Mouse (Mus musculus): ENCODE results near the gene Col8a2. TPM values are rescaled to one million over a fixed set of nuclear protein-coding genes. Genes with fewer than 3 reads are reported as not detected.

The Col8a2 gene
- polyA plus RNA-seq, 1 experiment, result 40.4 TPM

DNA sequence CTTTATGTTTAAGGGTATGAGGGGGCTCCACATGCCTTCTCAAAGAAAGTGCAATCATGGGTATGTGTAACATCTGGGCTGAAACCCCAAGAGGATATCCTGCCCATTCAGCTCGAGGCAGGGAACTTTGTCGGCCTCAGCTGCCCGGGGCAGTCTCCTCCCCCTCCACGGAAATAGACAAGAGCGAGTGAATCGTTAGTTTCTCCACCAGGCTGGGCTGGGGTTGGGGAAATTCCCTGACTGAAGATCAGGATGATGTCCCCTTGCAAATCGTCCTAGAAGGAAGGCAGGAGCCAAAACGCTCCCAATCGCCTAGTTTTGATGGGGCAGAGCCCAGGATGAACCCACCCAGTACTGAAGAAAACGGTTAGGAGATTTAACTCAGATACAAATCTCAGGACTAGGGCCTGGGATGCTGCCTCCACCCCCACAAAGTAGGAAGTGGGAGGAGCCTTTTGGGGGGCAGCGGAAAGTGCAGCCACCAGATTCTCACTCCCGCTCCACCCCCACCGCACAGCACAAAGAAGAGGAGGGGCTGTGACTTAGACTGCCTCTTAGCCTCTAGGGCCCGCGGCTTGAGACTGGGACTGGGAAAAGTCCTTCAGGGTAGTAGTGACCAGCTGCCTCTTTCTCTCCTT lies 27.0 kb upstream of the Col8a2 start:
- Histone ChIP-seq H3K4me1 (ENCODE audit: control insufficient read depth, insufficient read depth, low read length) (peaks cover 14% of the 10 kb centered on the region), H3K4me3 (ENCODE audit: insufficient read depth, low read length) (peak overlapping the region; percentile 13; the same call in 1 of the 2 replicates), H3K27ac (ENCODE audit: insufficient read depth, low read length) (peak overlapping the region; percentile 99)
- TF ChIP-seq POLR2A (IDR thresholded peaks at IDR 0.05; ENCODE audit: low read depth, low read length), result peak; percentile 75
- TF ChIP-seq CTCF (IDR thresholded peaks at IDR 0.05; ENCODE audit: borderline replicate concordance, insufficient read depth, low read length), result no peak

DNA sequence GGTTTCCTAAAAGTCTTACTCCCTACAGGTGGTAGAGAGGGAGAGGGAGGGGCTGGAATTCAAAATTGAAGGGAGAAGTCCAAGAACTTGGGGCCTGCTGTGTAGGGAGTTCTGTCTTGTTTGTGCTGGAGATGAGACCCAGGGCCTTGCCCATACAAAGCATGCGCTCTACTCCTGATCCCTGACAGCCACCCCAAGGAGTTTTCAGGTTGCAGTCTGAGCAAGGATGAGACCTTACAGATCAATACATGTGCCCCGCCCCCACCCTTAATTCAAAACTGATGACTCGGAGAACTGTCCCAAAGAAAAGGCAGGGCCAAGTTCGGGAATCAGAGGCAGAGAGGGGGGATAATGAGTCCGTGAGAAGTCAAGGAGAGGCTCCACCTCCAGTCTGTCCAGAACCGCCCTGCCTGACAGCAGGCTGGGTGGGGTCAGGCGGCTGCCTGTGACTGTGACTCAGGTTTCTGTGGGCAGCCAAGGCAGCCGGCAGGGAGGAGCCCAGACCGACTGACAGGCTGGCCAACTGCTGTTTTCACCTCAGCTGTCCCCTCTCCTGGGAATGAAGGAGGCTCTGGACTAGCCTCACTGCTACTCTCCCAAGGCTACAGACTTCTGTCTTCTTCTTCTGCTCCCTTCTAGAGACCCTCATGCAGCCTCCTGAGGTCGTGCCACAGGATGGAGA lies 25.9 kb upstream of the Col8a2 start:
- peak overlapping the region; percentile 99 for H3K27ac ChIP-seq (ENCODE audit: insufficient read depth, low read length)
- TF ChIP-seq CTCF (IDR thresholded peaks at IDR 0.05; ENCODE audit: borderline replicate concordance, insufficient read depth, low read length) (no peak), POLR2A (IDR thresholded peaks at IDR 0.05; ENCODE audit: low read depth, low read length) (peak; percentile 53)
- peak overlapping the region; percentile 18 for H3K4me3 ChIP-seq (ENCODE audit: insufficient read depth, low read length)
- peaks cover 14% of the 10 kb centered on the region for H3K4me1 ChIP-seq (ENCODE audit: control insufficient read depth, insufficient read depth, low read length)

GRCm38 (mm10) chr4:126261266-126261665 lies 25.3 kb upstream of the Col8a2 start:
- TF ChIP-seq CTCF (IDR thresholded peaks at IDR 0.05; ENCODE audit: borderline replicate concordance, insufficient read depth, low read length) (no peak), POLR2A (IDR thresholded peaks at IDR 0.05; ENCODE audit: low read depth, low read length) (no peak)
- peak overlapping the region; percentile 97 for H3K27ac ChIP-seq (ENCODE audit: insufficient read depth, low read length)
- H3K4me3 ChIP-seq (ENCODE audit: insufficient read depth, low read length), result no peak overlapping the region
- peaks cover 14% of the 10 kb centered on the region for H3K4me1 ChIP-seq (ENCODE audit: control insufficient read depth, insufficient read depth, low read length)

GRCm38 (mm10) chr4:126261675-126262074 lies 24.9 kb upstream of the Col8a2 start:
- H3K4me3 ChIP-seq (ENCODE audit: insufficient read depth, low read length), result no peak overlapping the region
- TF ChIP-seq POLR2A (IDR thresholded peaks at IDR 0.05; ENCODE audit: low read depth, low read length) (no peak), CTCF (IDR thresholded peaks at IDR 0.05; ENCODE audit: borderline replicate concordance, insufficient read depth, low read length) (no peak)
- H3K27ac ChIP-seq (ENCODE audit: insufficient read depth, low read length), result peak overlapping the region; percentile 97
- H3K4me1 ChIP-seq (ENCODE audit: control insufficient read depth, insufficient read depth, low read length), result peaks cover 14% of the 10 kb centered on the region

DNA sequence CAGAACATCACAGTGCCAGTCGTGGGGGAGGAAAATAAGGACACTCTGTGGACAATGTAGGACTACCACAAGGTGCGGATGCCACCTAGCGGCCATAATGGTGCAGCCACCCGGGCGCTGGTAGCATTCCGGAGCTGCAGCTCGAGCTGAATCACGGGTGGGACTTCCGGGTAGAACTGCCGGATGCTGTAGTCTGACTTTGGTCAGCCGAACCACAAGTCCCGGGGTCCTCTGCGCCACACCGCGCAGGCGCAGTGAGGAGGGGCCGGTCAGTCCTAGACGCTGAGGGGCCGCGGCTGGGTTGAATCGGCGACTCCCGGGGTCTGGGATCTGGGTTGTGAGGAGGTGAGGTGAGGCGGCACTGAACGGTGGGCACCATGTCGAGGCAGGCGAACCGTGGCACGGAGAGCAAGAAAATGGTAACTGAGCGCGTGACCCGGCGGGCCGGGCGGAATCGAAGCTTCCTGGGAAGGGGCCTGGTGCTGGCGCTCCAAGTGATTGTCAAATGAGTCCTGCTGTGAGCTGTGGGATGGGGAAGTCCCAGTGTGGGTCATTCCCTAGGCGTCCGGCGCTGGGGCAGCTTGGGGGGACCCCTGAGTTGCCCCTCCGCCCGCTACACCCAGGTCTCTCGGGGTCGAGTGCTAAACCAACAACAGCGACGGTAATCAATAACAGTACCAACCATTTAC lies 24.3 kb upstream of the Col8a2 start, which contains the start of gene Trappc3:
TSS of gene Trappc3 (plus strand) at position 207 of the 689 bp plus-strand sequence.
- Histone ChIP-seq H3K4me3 (ENCODE audit: insufficient read depth, low read length) (peak within 1 kb of the TSS; percentile 84), H3K27ac (ENCODE audit: insufficient read depth, low read length) (peak within 1 kb of the TSS; percentile 97), H3K4me1 (ENCODE audit: control insufficient read depth, insufficient read depth, low read length) (peaks cover 14% of the 10 kb centered on the region)
- TF ChIP-seq POLR2A (IDR thresholded peaks at IDR 0.05; ENCODE audit: low read depth, low read length) (peak; percentile 71), CTCF (IDR thresholded peaks at IDR 0.05; ENCODE audit: borderline replicate concordance, insufficient read depth, low read length) (peak; percentile 87)

DNA sequence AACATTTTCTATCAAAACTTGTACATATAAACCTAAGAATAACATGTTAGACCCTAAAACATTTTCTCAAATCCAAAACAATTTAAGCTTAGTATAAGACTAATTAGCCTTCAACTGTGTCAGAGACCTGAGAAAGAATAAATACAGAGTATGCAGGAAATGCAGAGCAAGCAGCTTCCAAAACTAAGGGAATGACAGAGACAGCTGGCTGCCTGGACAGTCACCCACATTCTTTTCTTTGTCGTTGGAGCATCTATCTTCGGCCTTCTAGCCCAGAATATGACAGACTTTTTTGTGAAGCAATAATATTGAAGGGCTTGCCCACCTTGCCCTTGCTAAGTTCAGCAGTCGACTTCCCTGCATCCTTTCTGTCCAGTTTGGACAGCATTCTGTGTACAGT lies 17.3 kb upstream of the Col8a2 start:
- Histone ChIP-seq H3K4me1 (ENCODE audit: control insufficient read depth, insufficient read depth, low read length) (no peaks in the 10 kb centered on the region), H3K4me3 (ENCODE audit: insufficient read depth, low read length) (no peak overlapping the region), H3K27ac (ENCODE audit: insufficient read depth, low read length) (no peak overlapping the region)
- TF ChIP-seq POLR2A (IDR thresholded peaks at IDR 0.05; ENCODE audit: low read depth, low read length), result no peak

DNA sequence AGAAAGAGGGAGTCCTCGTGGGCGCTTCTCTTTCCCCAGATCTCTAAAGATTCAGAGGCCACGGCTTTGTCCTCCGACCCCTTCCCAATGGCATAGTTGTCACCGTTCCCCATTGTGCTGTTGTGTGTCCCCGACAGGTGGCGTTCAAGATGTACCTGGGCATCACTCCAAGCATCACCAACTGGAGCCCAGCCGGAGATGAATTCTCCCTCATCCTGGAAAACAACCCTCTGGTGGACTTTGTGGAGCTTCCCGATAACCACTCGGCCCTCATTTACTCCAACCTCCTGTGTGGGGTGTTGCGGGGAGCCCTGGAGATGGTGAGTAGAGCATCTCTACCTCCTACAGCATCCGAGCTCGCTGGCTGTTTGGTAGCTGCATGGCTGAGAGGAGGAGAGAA lies 12.8 kb upstream of the Col8a2 start:
- Histone ChIP-seq H3K4me3 (ENCODE audit: insufficient read depth, low read length) (no peak overlapping the region), H3K27ac (ENCODE audit: insufficient read depth, low read length) (no peak overlapping the region), H3K4me1 (ENCODE audit: control insufficient read depth, insufficient read depth, low read length) (no peaks in the 10 kb centered on the region)
- TF ChIP-seq POLR2A (IDR thresholded peaks at IDR 0.05; ENCODE audit: low read depth, low read length), result no peak
- peak; percentile 11; the same call in 1 of the 2 replicates for TF ChIP-seq CTCF (IDR thresholded peaks at IDR 0.05; ENCODE audit: borderline replicate concordance, insufficient read depth, low read length)

GRCm38 (mm10) chr4:126275081-126275480 lies 11.5 kb upstream of the Col8a2 start:
- TF ChIP-seq POLR2A (IDR thresholded peaks at IDR 0.05; ENCODE audit: low read depth, low read length) (no peak), CTCF (IDR thresholded peaks at IDR 0.05; ENCODE audit: borderline replicate concordance, insufficient read depth, low read length) (no peak)
- no peak overlapping the region for H3K4me3 ChIP-seq (ENCODE audit: insufficient read depth, low read length)
- H3K4me1 ChIP-seq (ENCODE audit: control insufficient read depth, insufficient read depth, low read length), result no peaks in the 10 kb centered on the region
- H3K27ac ChIP-seq (ENCODE audit: insufficient read depth, low read length), result no peak overlapping the region; the same call in 1 of the 2 replicates

DNA sequence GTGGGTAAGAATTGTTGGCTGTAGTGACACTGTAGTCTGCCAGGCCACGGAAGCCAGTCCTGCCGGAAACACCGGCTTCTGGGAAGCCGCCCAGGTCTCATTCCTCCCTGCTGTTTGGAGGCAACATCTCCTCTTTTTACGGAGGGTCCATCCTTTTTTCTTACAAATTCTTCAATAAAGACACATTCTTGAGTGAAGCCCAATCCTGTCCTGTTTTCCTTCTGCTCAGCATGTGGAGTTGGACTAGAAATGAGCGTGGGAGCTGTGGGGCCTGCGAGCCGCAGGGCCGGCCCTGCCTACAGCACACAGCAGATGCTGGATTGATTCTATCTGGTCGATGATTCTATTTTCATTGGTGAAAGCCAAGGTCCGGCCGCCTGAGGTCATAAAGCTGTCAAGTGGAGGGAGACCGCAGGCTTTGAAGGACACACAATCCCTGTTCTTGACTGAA lies 10.9 kb upstream of the Col8a2 start:
- no peak for TF ChIP-seq CTCF (IDR thresholded peaks at IDR 0.05; ENCODE audit: borderline replicate concordance, insufficient read depth, low read length)
- no peak for TF ChIP-seq POLR2A (IDR thresholded peaks at IDR 0.05; ENCODE audit: low read depth, low read length)
- Histone ChIP-seq H3K27ac (ENCODE audit: insufficient read depth, low read length) (peak overlapping the region; percentile 17; the same call in 1 of the 2 replicates), H3K4me3 (ENCODE audit: insufficient read depth, low read length) (no peak overlapping the region)

More for the DNA sequence above, 10.9 kb upstream of the Col8a2 start:
- no peaks in the 10 kb centered on the region for H3K4me1 ChIP-seq (ENCODE audit: control insufficient read depth, insufficient read depth, low read length)

Measured in embryonic fibroblast, embryonic 13.5 days (primary cell).